10 mouse cellular contexts compared by ENCODE assay signal in the genomic region with DNA sequence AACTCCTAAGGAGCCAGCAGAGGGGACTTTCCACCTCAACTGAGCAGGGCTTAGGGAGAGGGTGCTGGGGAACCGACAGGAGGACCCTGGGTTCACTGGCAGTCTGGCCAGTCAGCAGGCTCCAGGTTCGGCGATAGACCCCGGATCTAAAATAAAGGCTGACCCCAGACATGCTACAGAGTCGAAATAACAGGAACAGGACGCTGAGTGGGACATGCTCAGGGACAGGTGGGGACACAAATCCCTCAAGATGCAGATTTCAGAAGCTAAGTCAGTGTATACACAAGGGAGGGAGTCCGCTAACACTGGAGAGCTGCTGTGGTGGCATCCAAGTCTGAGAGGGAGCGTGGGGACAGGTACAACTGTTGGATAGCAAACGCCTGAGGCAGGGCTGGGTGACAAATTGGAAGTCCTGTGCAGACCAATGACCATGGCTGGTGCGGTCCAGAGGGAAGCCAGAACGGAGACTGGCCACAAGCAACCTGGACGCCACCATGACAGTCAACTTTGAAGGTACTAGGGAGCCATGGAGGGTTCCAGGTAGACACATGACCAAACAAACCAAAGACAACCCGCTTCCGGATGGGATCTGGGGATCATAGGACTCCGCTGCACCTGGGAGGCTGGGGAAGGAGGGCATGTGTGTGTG. TPM values are rescaled to one million over a fixed set of nuclear protein-coding genes. Genes with fewer than 3 reads are reported as not detected.
DNase-seq lines count a peak whose midpoint lies in the region; ATAC-seq and TF ChIP-seq lines count a peak whose summit lies in the region.
"Had no signal": no experiment of that assay in that cellular context is flagged by ENCODE, and none has a peak within 500 bp of the region (broad histone marks: within the 10 kb centered on the region; RNA-seq: fewer than 3 reads in every experiment).

No protein-coding gene starts in this region.

- no peaks in the 10 kb centered on the region for H3K36me3 ChIP-seq in heart, embryonic 14.5 days (ENCODE audit: control insufficient read depth, insufficient read depth, low read length)
- H3K36me3 ChIP-seq in ES-Bruce4 (ENCODE audit: control insufficient read depth, insufficient read depth, low read length, poor library complexity, severe bottlenecking), result no peaks in the 10 kb centered on the region
- no peaks in the 10 kb centered on the region for H3K36me3 ChIP-seq in forebrain, embryonic 12.5 days (replicated peaks)
- no peaks in the 10 kb centered on the region for H3K36me3 ChIP-seq in liver, embryonic 14.5 days (replicated peaks; ENCODE audit: control insufficient read depth, insufficient read depth, low read depth)

- no peak for DNase-seq in heart, postnatal 10 days
- no peak for DNase-seq in liver, embryonic 14.5 days (ENCODE audit: low read depth in 3 of 3, low spot score in 3 of 3)
- no peak for DNase-seq in frontal cortex, postnatal 36 days (ENCODE audit: low spot score in 2 of 2)
- DNase-seq in urinary bladder, postnatal 25 days (ENCODE audit: low spot score), result no peak
- no peak for DNase-seq in left cerebral cortex, postnatal 4 days

- intact Hi-C loops in heart, postnatal 10 days (cut with DNase I), result no loop called here
- intact Hi-C loops in left cerebral cortex, postnatal 4 days (cut with DNase I), result no loop called here

- H3K4me3 ChIP-seq in heart, embryonic 14.5 days (ENCODE audit: control insufficient read depth in 1 of 2, insufficient read depth in 1 of 2, low read depth in 1 of 2, low read length in 2 of 2), result peak overlapping the region; percentile 69 to 73
- H3K4me3 ChIP-seq in ES-Bruce4 (ENCODE audit: low read depth, low read length), result peak overlapping the region; percentile 75
- H3K4me3 ChIP-seq in forebrain, embryonic 12.5 days (replicated peaks), result peak overlapping the region; percentile 54
- H3K4me3 ChIP-seq in liver, embryonic 14.5 days (ENCODE audit: insufficient read depth in 1 of 2, low read depth in 2 of 2, low read length in 2 of 2), result peak overlapping the region in 1 of 2 experiments; percentile 63; a peak in 2 of 4 replicates

- H3K4me2 ChIP-seq in heart, embryonic 14.5 days (ENCODE audit: low read length), result peak overlapping the region; percentile 99
- H3K4me2 ChIP-seq in forebrain, embryonic 12.5 days, result peak overlapping the region; percentile 92
- peak overlapping the region; percentile 65 for H3K4me2 ChIP-seq in liver, embryonic 14.5 days (ENCODE audit: low read depth)

- 53% methylated on average over 15 of the region's 15 CpGs for WGBS in heart, embryonic 14.5 days
- 59% methylated on average over 15 of the region's 15 CpGs for WGBS in forebrain, embryonic 12.5 days
- 50% methylated on average over 15 of the region's 15 CpGs for WGBS in liver, embryonic 14.5 days (ENCODE audit: insufficient replicate concordance)

- peak overlapping the region in 1 of 2 experiments; percentile 89; a peak in 1 of 4 replicates for H3K27ac ChIP-seq in heart, embryonic 14.5 days (replicated peaks in 1 of 2; ENCODE audit: control insufficient read depth in 1 of 2, insufficient read depth in 1 of 2, low read depth in 2 of 2, low read length in 2 of 2)
- no peak overlapping the region for H3K27ac ChIP-seq in ES-Bruce4 (ENCODE audit: insufficient read depth, low read length)
- peak overlapping the region; percentile 95 for H3K27ac ChIP-seq in forebrain, embryonic 12.5 days
- H3K27ac ChIP-seq in liver, embryonic 14.5 days, result no peak overlapping the region

- TF ChIP-seq POLR2A in ES-Bruce4 (IDR thresholded peaks at IDR 0.05; ENCODE audit: insufficient read depth, low read length), result no peak

- peak overlapping the region; percentile 88 for H3K9ac ChIP-seq in heart, embryonic 14.5 days (ENCODE audit: low read length)
- peak overlapping the region; percentile 34 for H3K9ac ChIP-seq in ES-Bruce4 (ENCODE audit: low read depth, poor library complexity, severe bottlenecking)
- peak overlapping the region; percentile 82; the same call in 1 of the 2 replicates for H3K9ac ChIP-seq in forebrain, embryonic 12.5 days
- H3K9ac ChIP-seq in liver, embryonic 14.5 days (replicated peaks), result no peak overlapping the region; the same call in 1 of the 2 replicates

- no peak for TF ChIP-seq EP300 in ES-Bruce4 (IDR thresholded peaks at IDR 0.05; ENCODE audit: insufficient read depth, low read depth, low read length)
- no peak for TF ChIP-seq EP300 in liver, embryonic 14.5 days (IDR thresholded peaks at IDR 0.05; ENCODE audit: low read depth)

- H3K4me1 ChIP-seq in heart, embryonic 14.5 days (ENCODE audit: control insufficient read depth in 2 of 2, insufficient read depth in 2 of 2, low read length in 2 of 2), result peaks cover 2 to 3% of the 10 kb centered on the region in 2 experiments; a peak in 2 of 4 replicates
- peaks cover 8% of the 10 kb centered on the region for H3K4me1 ChIP-seq in ES-Bruce4 (ENCODE audit: control insufficient read depth, insufficient read depth, low read length)
- peaks cover 60% of the 10 kb centered on the region for H3K4me1 ChIP-seq in forebrain, embryonic 12.5 days
- H3K4me1 ChIP-seq in liver, embryonic 14.5 days (replicated peaks; ENCODE audit: control insufficient read depth in 2 of 2, insufficient read depth in 2 of 2, low read length in 1 of 2), result peaks cover 0 to 5% of the 10 kb centered on the region in 2 experiments; a peak in 1 of 4 replicates

- TF ChIP-seq CTCF in ES-Bruce4 (IDR thresholded peaks at IDR 0.05; ENCODE audit: low read depth, low read length), result no peak
- no peak for TF ChIP-seq CTCF in liver, embryonic 14.5 days (IDR thresholded peaks at IDR 0.05; ENCODE audit: low read depth)

- no peaks in the 10 kb centered on the region for H3K9me3 ChIP-seq in heart, embryonic 14.5 days (ENCODE audit: control insufficient read depth, low read length)
- H3K9me3 ChIP-seq in ES-Bruce4 (replicated peaks; ENCODE audit: control insufficient read depth, insufficient read depth, low read length, poor library complexity, severe bottlenecking), result no peaks in the 10 kb centered on the region
- 0 out of 2 replicates have a peak, but pooled peaks cover 4% of the 10 kb centered on the region for H3K9me3 ChIP-seq in forebrain, embryonic 12.5 days
- no peaks in the 10 kb centered on the region for H3K9me3 ChIP-seq in liver, embryonic 14.5 days (ENCODE audit: control insufficient read depth, low read length)

- no peak for ATAC-seq in heart, embryonic 14.5 days (ENCODE audit: insufficient number of reproducible peaks, insufficient read depth, low FRiP score, low read depth)
- no peak for ATAC-seq in forebrain, embryonic 12.5 days (ENCODE audit: low FRiP score)
- ATAC-seq in liver, embryonic 14.5 days (ENCODE audit: insufficient read depth), result no peak

- H3K27me3 ChIP-seq in heart, embryonic 14.5 days (ENCODE audit: control insufficient read depth, insufficient read depth, low read length), result peaks cover 34% of the 10 kb centered on the region
- H3K27me3 ChIP-seq in ES-Bruce4 (ENCODE audit: control insufficient read depth, insufficient read depth, low read length, poor library complexity, severe bottlenecking), result no peaks in the 10 kb centered on the region
- H3K27me3 ChIP-seq in forebrain, embryonic 12.5 days, result peaks cover 28% of the 10 kb centered on the region
- peaks cover 22% of the 10 kb centered on the region for H3K27me3 ChIP-seq in liver, embryonic 14.5 days (ENCODE audit: control insufficient read depth, insufficient read depth, low read length)
- H3K27me3 ChIP-seq: Patski had no signal

RNA-seq across cellular contexts. Expression of a gene that starts 5.7 kb away (rescaled TPM):
- polyA plus RNA-seq in heart, embryonic 14.5 days (2014; fragmentation: Nextera tagmentation; extraction: Ambion mirVana), result not detected in 2 replicates
- not detected for total RNA-seq in heart, postnatal 10 days (2021)
- polyA plus RNA-seq in ES-Bruce4 (2011; ENCODE audit: insufficient read depth, insufficient read length, low read depth, missing spikeins), result not detected in 2 replicates
- polyA plus RNA-seq in forebrain, embryonic 12.5 days (2016; fragmentation: Nextera tagmentation; extraction: Ambion mirVana), result not detected in 2 replicates
- polyA plus RNA-seq in liver, embryonic 14.5 days (2012; rRNA removed), result not detected in 2 replicates
- not detected in 2 replicates for polyA plus RNA-seq in liver, embryonic 14.5 days (2014; fragmentation: Nextera tagmentation; extraction: Ambion mirVana)
- not detected for total RNA-seq in left cerebral cortex, postnatal 4 days (2021)
- polyA plus RNA-seq: frontal cortex, adult 2 months; Patski had no signal

RNA-seq across cellular contexts. Expression of a gene that starts 30.3 kb away (rescaled TPM):
- 51.4 and 60.1 TPM in 2 replicates for polyA plus RNA-seq in heart, embryonic 14.5 days (2014; fragmentation: Nextera tagmentation; extraction: Ambion mirVana)
- 10 to 100 TPM; 87.3 to 92.3 TPM for total RNA-seq in heart, postnatal 10 days (2021)
- polyA plus RNA-seq in ES-Bruce4 (2011; ENCODE audit: insufficient read depth, insufficient read length, low read depth, missing spikeins), result 149 and 159 TPM in 2 replicates
- 330 and 331 TPM in 2 replicates for polyA plus RNA-seq in forebrain, embryonic 12.5 days (2016; fragmentation: Nextera tagmentation; extraction: Ambion mirVana)
- 17.7 and 18.8 TPM in 2 replicates for polyA plus RNA-seq in liver, embryonic 14.5 days (2012; rRNA removed)
- polyA plus RNA-seq in liver, embryonic 14.5 days (2014; fragmentation: Nextera tagmentation; extraction: Ambion mirVana), result 3.8 and 4.6 TPM in 2 replicates
- total RNA-seq in left cerebral cortex, postnatal 4 days (2021), result 100 to 1,000 TPM; 821 to 872 TPM

RNA-seq across cellular contexts. Expression of a gene that starts 47.6 kb away (rescaled TPM):
- polyA plus RNA-seq in heart, embryonic 14.5 days (2014; fragmentation: Nextera tagmentation; extraction: Ambion mirVana), result 0.16 and 0.58 TPM in 2 replicates
- total RNA-seq in heart, postnatal 10 days (2021), result under 1 TPM in 1 of 2 experiments, not detected in 1; 0.60 TPM
- polyA plus RNA-seq in ES-Bruce4 (2011; ENCODE audit: insufficient read depth, insufficient read length, low read depth, missing spikeins), result 1.1 and 2.3 TPM in 2 replicates
- 0.87 and 1.4 TPM in 2 replicates for polyA plus RNA-seq in forebrain, embryonic 12.5 days (2016; fragmentation: Nextera tagmentation; extraction: Ambion mirVana)
- 0.17 and 0.22 TPM in 2 replicates for polyA plus RNA-seq in liver, embryonic 14.5 days (2012; rRNA removed)
- 0.14 TPM in 1 of 2 replicates, not detected in the other for polyA plus RNA-seq in liver, embryonic 14.5 days (2014; fragmentation: Nextera tagmentation; extraction: Ambion mirVana)
- total RNA-seq in left cerebral cortex, postnatal 4 days (2021), result 1 to 10 TPM; 1.9 to 2.2 TPM
